8 mouse cellular contexts compared by ENCODE assay signal in genomic region chr15:82987014-82987731, GRCm38 (mm10). TPM values are rescaled to one million over a fixed set of nuclear protein-coding genes. Genes with fewer than 3 reads are reported as not detected.
DNase-seq lines count a peak whose midpoint lies in the region; ATAC-seq lines count a peak whose summit lies in the region.

No protein-coding gene starts in this region.

- no peaks in the 10 kb centered on the region for H3K36me3 ChIP-seq in lung, embryonic 16.5 days (ENCODE audit: control insufficient read depth, insufficient read depth, low read length)
- H3K36me3 ChIP-seq in embryonic facial prominence, embryonic 12.5 days = no peaks in the 10 kb centered on the region
- H3K36me3 ChIP-seq in hindbrain, embryonic 12.5 days = no peaks in the 10 kb centered on the region
- no peaks in the 10 kb centered on the region for H3K36me3 ChIP-seq in megakaryocyte, embryonic 14.5 days (replicated peaks; ENCODE audit: low read length)

- peaks cover 14% of the 10 kb centered on the region; the same call in 1 of the 2 replicates for H3K27me3 ChIP-seq in lung, embryonic 16.5 days (ENCODE audit: control insufficient read depth, insufficient read depth, low read depth, low read length)
- peaks cover 18% of the 10 kb centered on the region for H3K27me3 ChIP-seq in embryonic facial prominence, embryonic 12.5 days
- H3K27me3 ChIP-seq in hindbrain, embryonic 12.5 days = peaks cover 40% of the 10 kb centered on the region
- H3K27me3 ChIP-seq in megakaryocyte, embryonic 14.5 days (replicated peaks) = peaks cover 78% of the 10 kb centered on the region

- DNase-seq in lung, postnatal 4 days = no peak
- DNase-seq in B cell, adult 2 months = no peak
- DNase-seq in Muller cell, postnatal 12 days (ENCODE audit: inconsistent ontology term) = no peak
- no peak for DNase-seq in layer of hippocampus, adult 18-20 months (ENCODE audit: low spot score in 2 of 2)

- H3K27ac ChIP-seq in lung, embryonic 16.5 days (ENCODE audit: low read length) = no peak overlapping the region
- no peak overlapping the region for H3K27ac ChIP-seq in embryonic facial prominence, embryonic 12.5 days
- H3K27ac ChIP-seq in hindbrain, embryonic 12.5 days = no peak overlapping the region

- peak overlapping the region; percentile 55 for H3K9ac ChIP-seq in lung, embryonic 16.5 days (ENCODE audit: low read length)
- H3K9ac ChIP-seq in embryonic facial prominence, embryonic 12.5 days = peak overlapping the region; percentile 55
- peak overlapping the region; percentile 66 for H3K9ac ChIP-seq in hindbrain, embryonic 12.5 days

- peak overlapping the region; percentile 90 for H3K4me2 ChIP-seq in lung, embryonic 16.5 days (ENCODE audit: low read depth, low read length)
- peak overlapping the region; percentile 94 for H3K4me2 ChIP-seq in embryonic facial prominence, embryonic 12.5 days (replicated peaks)
- H3K4me2 ChIP-seq in hindbrain, embryonic 12.5 days (replicated peaks) = peak overlapping the region; percentile 85

- no peak for ATAC-seq in lung, embryonic 16.5 days (ENCODE audit: low read depth)
- ATAC-seq in embryonic facial prominence, embryonic 12.5 days (ENCODE audit: insufficient number of reproducible peaks, insufficient read depth, low FRiP score, low TSS enrichment) = no peak; the same call in 1 of the 2 replicates
- peak; percentile 32; the same call in 1 of the 2 replicates for ATAC-seq in hindbrain, embryonic 12.5 days (ENCODE audit: low FRiP score)

- H3K4me1 ChIP-seq in lung, embryonic 16.5 days (replicated peaks; ENCODE audit: control insufficient read depth, insufficient read depth, low read length) = peaks cover 24% of the 10 kb centered on the region
- peaks cover 59% of the 10 kb centered on the region for H3K4me1 ChIP-seq in embryonic facial prominence, embryonic 12.5 days
- peaks cover 66% of the 10 kb centered on the region for H3K4me1 ChIP-seq in hindbrain, embryonic 12.5 days
- peaks cover 61% of the 10 kb centered on the region for H3K4me1 ChIP-seq in megakaryocyte, embryonic 14.5 days

- no peaks in the 10 kb centered on the region for H3K9me3 ChIP-seq in lung, embryonic 16.5 days (ENCODE audit: control insufficient read depth, low read length)
- H3K9me3 ChIP-seq in embryonic facial prominence, embryonic 12.5 days = no peaks in the 10 kb centered on the region
- no peaks in the 10 kb centered on the region for H3K9me3 ChIP-seq in hindbrain, embryonic 12.5 days (replicated peaks)
- H3K9me3 ChIP-seq in megakaryocyte, embryonic 14.5 days = no peaks in the 10 kb centered on the region

- H3K4me3 ChIP-seq in lung, embryonic 16.5 days (ENCODE audit: low read length) = peak overlapping the region; percentile 47
- H3K4me3 ChIP-seq in embryonic facial prominence, embryonic 12.5 days = peak overlapping the region; percentile 52
- H3K4me3 ChIP-seq in hindbrain, embryonic 12.5 days = peak overlapping the region; percentile 45
- H3K4me3 ChIP-seq in megakaryocyte, embryonic 14.5 days (replicated peaks) = peak overlapping the region; percentile 92

- 1% methylated on average over 37 of the region's 38 CpGs for WGBS in lung, embryonic 16.5 days
- 1% methylated on average over 38 of the region's 38 CpGs for WGBS in embryonic facial prominence, embryonic 12.5 days
- under 1% methylated on average over 38 of the region's 38 CpGs for WGBS in hindbrain, embryonic 12.5 days

RNA-seq across cellular contexts. Expression of gene Tcf20, which starts 0.5 kb away (rescaled TPM):
- 7.2 and 7.3 TPM in 2 replicates for polyA plus RNA-seq in lung, embryonic 16.5 days (2015; fragmentation: Nextera tagmentation; extraction: Ambion mirVana)
- 13.9 and 15.1 TPM in 2 replicates for polyA plus RNA-seq in embryonic facial prominence, embryonic 12.5 days (2016; fragmentation: Nextera tagmentation; extraction: Ambion mirVana)
- 12.4 and 14.0 TPM in 2 replicates for polyA plus RNA-seq in hindbrain, embryonic 12.5 days (2016; fragmentation: Nextera tagmentation; extraction: Ambion mirVana)
- 4.5 and 7.5 TPM in 2 replicates for polyA plus RNA-seq in megakaryocyte, embryonic 14.5 days (2012; ENCODE audit: insufficient read depth, low replicate concordance)
- total RNA-seq in layer of hippocampus, adult 18-20 months (2021) = 100 to 1,000 TPM; 238 to 241 TPM

RNA-seq across cellular contexts. Expression of gene Nfam1, which starts 45.9 kb away (rescaled TPM):
- 4.3 and 4.7 TPM in 2 replicates for polyA plus RNA-seq in lung, embryonic 16.5 days (2015; fragmentation: Nextera tagmentation; extraction: Ambion mirVana)
- 2.3 and 3.0 TPM in 2 replicates for polyA plus RNA-seq in embryonic facial prominence, embryonic 12.5 days (2016; fragmentation: Nextera tagmentation; extraction: Ambion mirVana)
- polyA plus RNA-seq in hindbrain, embryonic 12.5 days (2016; fragmentation: Nextera tagmentation; extraction: Ambion mirVana) = 1.9 and 2.2 TPM in 2 replicates
- 3.8 and 7.7 TPM in 2 replicates for polyA plus RNA-seq in megakaryocyte, embryonic 14.5 days (2012; ENCODE audit: insufficient read depth, low replicate concordance)
- 1 to 10 TPM; 2.2 to 2.3 TPM for total RNA-seq in layer of hippocampus, adult 18-20 months (2021)
